Mouse (Mus musculus) liver, embryonic 14.5 days (tissue): Measurements from ENCODE around the gene Vps13a.
"Not testable (repeated sequence)": the region's sequence is repeated elsewhere in the genome, so short reads cannot be mapped to it uniquely, and the experiment has no call there.

ENCODE experiments used
- CTCF ChIP-seq: IDR thresholded peaks from 2 replicates; pipeline ENCODE4 v1.5.1; 2016; ENCODE audit warnings: antibody characterized with exemption, low read depth, control low read depth
- EP300 ChIP-seq: IDR thresholded peaks from 2 replicates; pipeline ENCODE4 v1.6.1; 2016; ENCODE audit warnings: antibody characterized with exemption, low read depth

DNA sequence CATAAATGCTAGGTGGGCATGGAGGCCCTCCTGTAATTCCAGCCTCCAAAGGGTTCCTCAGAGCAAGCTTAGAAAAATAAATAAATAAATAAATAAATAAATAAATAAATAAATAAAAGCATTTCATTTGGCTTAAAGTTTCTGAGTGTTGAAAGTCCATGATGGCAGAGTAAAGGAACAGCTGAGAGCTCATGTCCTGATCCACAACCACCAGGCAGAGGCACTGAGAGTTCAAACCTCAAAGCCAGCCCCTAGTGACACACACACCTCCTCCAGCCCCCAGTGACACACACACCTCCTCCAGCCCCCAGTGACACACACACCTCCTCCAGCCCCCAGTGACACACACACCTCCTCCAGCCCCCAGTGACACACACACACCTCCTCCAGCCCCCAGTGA is 3.3 kb downstream of the Vps13a start:
- not testable (repeated sequence) for TF ChIP-seq CTCF, EP300
